Mouse (Mus musculus) limb, embryonic 15.5 days (tissue): Measurements from ENCODE around the gene Hdac10. TPM values are rescaled to one million over a fixed set of nuclear protein-coding genes. Genes with fewer than 3 reads are reported as not detected.

Experiments used
- ATAC-seq: fragments of 200-750 bp; cut with Nextera tagmentation; 2 replicates; pipeline ENCODE4 v1.8.0; 2017; ENCODE audit warnings: low read depth, moderate TSS enrichment; ENCODE audit not compliant: insufficient number of reproducible peaks, low FRiP score, low TSS enrichment
- H3K27ac ChIP-seq: fragments of 300-500 bp; sonication (generic); 2 replicates; pipeline ENCODE4 v1.5.1; 2015; ENCODE audit warnings: moderate library complexity, mild to moderate bottlenecking, inconsistent platforms
- H3K27me3 ChIP-seq: fragments of 300-500 bp; sonication (generic); 2 replicates; pipeline ENCODE4 v1.6.1; 2015; ENCODE audit warnings: inconsistent platforms
- H3K36me3 ChIP-seq: fragments of 300-500 bp; sonication (generic); 2 replicates; pipeline ENCODE4 v1.6.1; 2015; ENCODE audit warnings: inconsistent platforms
- H3K4me1 ChIP-seq: fragments of 300-500 bp; sonication (generic); 2 replicates; pipeline ENCODE4 v1.6.1; 2015; ENCODE audit warnings: inconsistent platforms
- H3K4me2 ChIP-seq: fragments of 300-500 bp; sonication (generic); 2 replicates; pipeline ENCODE4 v1.6.1; 2015; ENCODE audit warnings: mild to moderate bottlenecking, inconsistent platforms
- H3K4me3 ChIP-seq: fragments of 300-500 bp; sonication (generic); 2 replicates; pipeline ENCODE4 v1.5.1; 2015; ENCODE audit warnings: mild to moderate bottlenecking, inconsistent platforms
- H3K9ac ChIP-seq: fragments of 300-500 bp; sonication (generic); 2 replicates; pipeline ENCODE4 v1.6.1; 2015; ENCODE audit warnings: inconsistent platforms
- H3K9me3 ChIP-seq: fragments of 300-500 bp; sonication (generic); 2 replicates; pipeline ENCODE4 v1.6.1; 2016; ENCODE audit warnings: inconsistent platforms
- WGBS: fragments of 180-500 bp; shearing (Covaris S2); methylation state at CpG from one replicate; pipeline ENCODE4 v1.1.7; 2015; 5-methylcytosine and 5-hydroxymethylcytosine counted together
- microRNA-seq: library from miRNA; unstranded; fragments of <30 nt; microRNA quantifications from one replicate; pipeline ENCODE4, GENCODE M21; 2016
- polyA plus RNA-seq: library from polyadenylated mRNA; unstranded; fragments of >200 nt; fragmentation: Nextera tagmentation; extraction: Ambion mirVana; gene quantifications from 2 replicates; pipeline ENCODE4 v1.2.1, GENCODE M21; 2015

Gene Hdac10
- polyA plus RNA-seq, 1 experiment from 2014 or later, result 22.4 TPM

- H3K27ac ChIP-seq, result no peak overlapping the region
- H3K9me3 ChIP-seq, result no peaks in the 10 kb centered on the region
- H3K4me2 ChIP-seq, result no peak overlapping the region
- no peak overlapping the region for H3K4me3 ChIP-seq
- no peak for ATAC-seq
- H3K4me1 ChIP-seq, result peaks cover 7% of the 10 kb centered on the region
- H3K27me3 ChIP-seq, result no peaks in the 10 kb centered on the region
- H3K9ac ChIP-seq, result no peak overlapping the region
- 100% methylated on average over 1 of the region's 1 CpGs for WGBS
- H3K36me3 ChIP-seq, result peaks cover 76% of the 10 kb centered on the region
Measured at GRCm38 (mm10) chr15:89083906-89084305, 44.6 kb downstream of the Hdac10 start.

GRCm38 (mm10) chr15:89078208-89078836 is 50.2 kb downstream of the Hdac10 start:
- H3K4me3 ChIP-seq, result peak overlapping the region; percentile 82
- H3K4me2 ChIP-seq, result peak overlapping the region; percentile 88; the same call in 1 of the 2 replicates
- ATAC-seq, result no peak
- H3K36me3 ChIP-seq, result peaks cover 37% of the 10 kb centered on the region
- 45% methylated on average over 9 of the region's 9 CpGs for WGBS
- H3K27ac ChIP-seq, result no peak overlapping the region
- H3K9me3 ChIP-seq, result no peaks in the 10 kb centered on the region
- H3K27me3 ChIP-seq, result no peaks in the 10 kb centered on the region
- H3K4me1 ChIP-seq, result peaks cover 41% of the 10 kb centered on the region
- H3K9ac ChIP-seq, result no peak overlapping the region

- Histone ChIP-seq H3K27ac (peak overlapping the region; percentile 88), H3K4me1 (peaks cover 41% of the 10 kb centered on the region), H3K36me3 (peaks cover 16% of the 10 kb centered on the region), H3K9ac (peak overlapping the region; percentile 85), H3K4me2 (peak overlapping the region; percentile 88), H3K4me3 (peak overlapping the region; percentile 82), H3K27me3 (no peaks in the 10 kb centered on the region), H3K9me3 (no peaks in the 10 kb centered on the region)
- WGBS, result under 1% methylated on average over 28 of the region's 39 CpGs
- peak; percentile 18 for ATAC-seq
Measured at GRCm38 (mm10) chr15:89076156-89076731, 52.3 kb downstream of the Hdac10 start.

GRCm38 (mm10) chr15:89075478-89076147 is 52.9 kb downstream of the Hdac10 start:
- Histone ChIP-seq H3K9me3 (no peaks in the 10 kb centered on the region), H3K4me2 (peak overlapping the region; percentile 88), H3K27ac (peak overlapping the region; percentile 88), H3K36me3 (peaks cover 10% of the 10 kb centered on the region; the same call in 1 of the 2 replicates), H3K27me3 (no peaks in the 10 kb centered on the region), H3K4me1 (peaks cover 41% of the 10 kb centered on the region), H3K4me3 (peak overlapping the region; percentile 82), H3K9ac (peak overlapping the region; percentile 85)
- under 1% methylated on average over 44 of the region's 59 CpGs for WGBS
- peak; percentile 87 for ATAC-seq

- peaks cover 3% of the 10 kb centered on the region; the same call in 1 of the 2 replicates for H3K36me3 ChIP-seq
- H3K9me3 ChIP-seq, result no peaks in the 10 kb centered on the region
- peak within 1 kb of the TSS; percentile 88 for H3K27ac ChIP-seq
- peaks cover 41% of the 10 kb centered on the region for H3K4me1 ChIP-seq
- H3K27me3 ChIP-seq, result peaks cover 1% of the 10 kb centered on the region
- H3K4me3 ChIP-seq, result peak within 1 kb of the TSS; percentile 82
- H3K4me2 ChIP-seq, result peak within 1 kb of the TSS; percentile 88
- ATAC-seq, result no peak
- 18% methylated on average over 11 of the region's 11 CpGs for WGBS
- peak within 1 kb of the TSS; percentile 85 for H3K9ac ChIP-seq
Measured at GRCm38 (mm10) chr15:89074613-89075477, 53.7 kb downstream of the Hdac10 start, which contains the start of gene Trabd. Gene Trabd, plus strand, starts transcription at chr15:89075124.

GRCm38 (mm10) chr15:89073993-89074603 is 54.4 kb downstream of the Hdac10 start:
- 58% methylated on average over 10 of the region's 10 CpGs for WGBS
- Histone ChIP-seq H3K27me3 (peaks cover 9% of the 10 kb centered on the region), H3K9me3 (no peaks in the 10 kb centered on the region), H3K4me3 (no peak overlapping the region), H3K27ac (no peak overlapping the region), H3K4me1 (peaks cover 41% of the 10 kb centered on the region), H3K9ac (no peak overlapping the region), H3K36me3 (no peaks in the 10 kb centered on the region), H3K4me2 (peak overlapping the region; percentile 88; the same call in 1 of the 2 replicates)
- no peak for ATAC-seq

Small RNAs within 50 kb of the gene (microRNA-seq; reads per million reads assigned to microRNA genes)
- gene Mir7118, result not detected

Other genes with a start within 250 kb of the Hdac10 start
- gene Ttll8, start 174.3 kb downstream of the Hdac10 start, polyA plus RNA-seq, result not detected in 2 replicates
- 0.40 TPM in 2 replicates for gene Mlc1, start 149.7 kb downstream of the Hdac10 start, polyA plus RNA-seq
- 0.08 and 0.63 TPM in 2 replicates for gene Mov10l1, start 145.8 kb downstream of the Hdac10 start, polyA plus RNA-seq
- gene Panx2, start 69.0 kb downstream of the Hdac10 start, polyA plus RNA-seq, result 0.31 and 0.34 TPM in 2 replicates
- 56.6 and 56.9 TPM in 2 replicates for gene Trabd, start 53.6 kb downstream of the Hdac10 start, polyA plus RNA-seq
- gene Selenoo, start 39.6 kb downstream of the Hdac10 start, polyA plus RNA-seq, result 14.4 and 16.9 TPM in 2 replicates
- 12.6 and 12.7 TPM in 2 replicates for gene Tubgcp6, start 5.6 kb downstream of the Hdac10 start, polyA plus RNA-seq
- 7.1 and 15.4 TPM in 2 replicates for gene Mapk12, start 12.0 kb upstream of the Hdac10 start, polyA plus RNA-seq
- gene Mapk11, start 20.9 kb upstream of the Hdac10 start, polyA plus RNA-seq, result 7.8 and 8.3 TPM in 2 replicates
- gene Plxnb2, start 52.1 kb upstream of the Hdac10 start, polyA plus RNA-seq, result 144 and 149 TPM in 2 replicates
- gene Dennd6b, start 67.8 kb upstream of the Hdac10 start, polyA plus RNA-seq, result 12.4 and 13.0 TPM in 2 replicates
- gene Ppp6r2, start 82.9 kb upstream of the Hdac10 start, polyA plus RNA-seq, result 24.5 and 25.0 TPM in 2 replicates
- gene Sbf1, start 186.6 kb upstream of the Hdac10 start, polyA plus RNA-seq, result 50.9 and 55.3 TPM in 2 replicates
- 1.6 and 1.9 TPM in 2 replicates for gene Adm2, start 194.0 kb upstream of the Hdac10 start, polyA plus RNA-seq
- not detected in 2 replicates for gene Miox, start 205.7 kb upstream of the Hdac10 start, polyA plus RNA-seq
- gene Lmf2, start 227.0 kb upstream of the Hdac10 start, polyA plus RNA-seq, result 67.8 and 77.2 TPM in 2 replicates
- 151 and 161 TPM in 2 replicates for gene Ncaph2, start 227.0 kb upstream of the Hdac10 start, polyA plus RNA-seq
- gene Sco2, start 245.1 kb upstream of the Hdac10 start, polyA plus RNA-seq, result 5.5 and 5.6 TPM in 2 replicates
- 1.0 and 1.6 TPM in 2 replicates for gene Tymp, start 248.3 kb upstream of the Hdac10 start, polyA plus RNA-seq